Mouse (Mus musculus): ENCODE measurements around the gene Atf3. TPM values are rescaled to one million over a fixed set of nuclear protein-coding genes. Genes with fewer than 3 reads are reported as not detected.
A peak's percentile ranks its signal among the peaks of the same experiment; 100 is the strongest.

Gene Atf3
- under 1 TPM; 0.27 to 0.73 TPM for total RNA-seq (2021)
- long read RNA-seq = 0 reads

GRCm38 (mm10) chr1:191217939-191218338 is at the start of gene Atf3:
Gene Atf3, minus strand, starts transcription at chr1:191218039.
- no peak for DNase-seq (ENCODE audit: low spot score in 2 of 2)

GRCm38 (mm10) chr1:191267162-191267561 is 49.3 kb upstream of the Atf3 start:
- no peak for DNase-seq (ENCODE audit: low spot score in 2 of 2)

- DNase-seq (ENCODE audit: low spot score in 2 of 2) = no peak
Measured at GRCm38 (mm10) chr1:191263471-191263870, 45.6 kb upstream of the Atf3 start.

- no peak for DNase-seq (ENCODE audit: low spot score in 2 of 2)
Measured at GRCm38 (mm10) chr1:191261861-191262260, 44.0 kb upstream of the Atf3 start.

DNA sequence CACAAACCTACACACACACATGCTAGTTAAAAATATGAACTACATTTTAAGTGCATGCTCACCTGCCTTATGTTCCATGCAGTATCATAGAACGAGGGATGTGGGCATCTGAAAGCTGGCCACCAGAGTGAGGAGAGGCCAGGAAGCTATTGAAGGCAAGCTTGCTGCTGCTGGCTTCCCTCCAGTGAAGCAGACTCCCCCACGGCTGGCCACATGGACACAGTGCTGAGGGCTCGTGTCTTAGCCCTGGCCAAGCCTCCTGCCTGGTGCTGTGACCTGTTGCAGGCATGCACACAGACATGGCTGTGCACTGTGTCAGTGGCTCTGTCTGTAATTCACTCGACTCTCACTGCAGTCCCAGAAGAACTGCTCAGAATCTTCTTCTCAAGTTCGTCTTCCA is 41.8 kb upstream of the Atf3 start:
- DNase-seq (ENCODE audit: low spot score in 2 of 2) = no peak

GRCm38 (mm10) chr1:191259121-191259520 is 41.3 kb upstream of the Atf3 start:
- no peak for DNase-seq (ENCODE audit: low spot score in 2 of 2)

DNA sequence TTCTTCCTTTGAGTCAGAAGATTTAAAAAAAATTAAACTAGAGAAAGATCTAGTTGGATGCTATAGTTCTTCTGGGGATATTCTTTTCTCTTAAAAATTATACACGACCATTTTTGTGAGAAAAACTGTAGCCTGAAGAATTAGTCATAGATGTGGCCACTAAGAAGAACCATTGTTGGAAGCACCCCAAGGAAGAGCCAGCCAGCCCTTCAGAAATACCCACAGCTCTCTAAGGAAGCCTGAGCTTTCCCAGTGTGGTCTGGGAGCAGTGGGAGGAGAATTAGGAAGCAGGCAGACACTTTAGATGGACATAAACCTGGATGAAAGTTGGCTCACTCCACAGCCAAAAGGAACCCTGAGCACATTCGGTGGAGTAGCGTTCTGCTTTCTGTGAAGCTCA is 40.7 kb upstream of the Atf3 start:
- DNase-seq (ENCODE audit: low spot score in 2 of 2) = no peak

GRCm38 (mm10) chr1:191257981-191258380 is 40.1 kb upstream of the Atf3 start:
- DNase-seq (ENCODE audit: low spot score in 2 of 2) = no peak

- no peak for DNase-seq (ENCODE audit: low spot score in 2 of 2)
Measured at GRCm38 (mm10) chr1:191257351-191257771, 39.5 kb upstream of the Atf3 start.

GRCm38 (mm10) chr1:191256566-191257350 is 38.9 kb upstream of the Atf3 start:
- DNase-seq (ENCODE audit: low spot score in 2 of 2) = no peak

DNA sequence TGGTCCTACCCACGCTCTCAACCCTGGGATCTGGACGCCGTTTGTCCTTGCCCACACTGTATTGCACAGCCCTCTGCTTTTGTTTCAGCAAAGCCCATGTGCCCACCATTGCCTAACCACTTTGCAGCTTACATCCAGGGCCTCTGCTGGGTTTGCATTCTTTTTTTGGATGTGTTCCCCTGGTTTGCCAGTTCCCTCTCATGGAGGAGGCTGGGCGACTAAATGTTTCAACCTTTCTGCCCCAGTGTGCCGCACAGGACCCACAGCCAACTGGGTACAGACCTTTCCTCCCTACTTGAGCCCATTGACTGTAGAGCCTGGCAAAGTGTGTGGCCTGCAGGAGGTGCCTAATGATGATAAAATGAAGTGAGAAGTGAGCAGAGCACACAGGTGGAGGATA is 38.3 kb upstream of the Atf3 start:
- DNase-seq (ENCODE audit: low spot score in 2 of 2) = no peak

GRCm38 (mm10) chr1:191254448-191254847 is 36.6 kb upstream of the Atf3 start:
- DNase-seq (ENCODE audit: low spot score in 2 of 2) = peak in 1 of 2 experiments; percentile 15

DNA sequence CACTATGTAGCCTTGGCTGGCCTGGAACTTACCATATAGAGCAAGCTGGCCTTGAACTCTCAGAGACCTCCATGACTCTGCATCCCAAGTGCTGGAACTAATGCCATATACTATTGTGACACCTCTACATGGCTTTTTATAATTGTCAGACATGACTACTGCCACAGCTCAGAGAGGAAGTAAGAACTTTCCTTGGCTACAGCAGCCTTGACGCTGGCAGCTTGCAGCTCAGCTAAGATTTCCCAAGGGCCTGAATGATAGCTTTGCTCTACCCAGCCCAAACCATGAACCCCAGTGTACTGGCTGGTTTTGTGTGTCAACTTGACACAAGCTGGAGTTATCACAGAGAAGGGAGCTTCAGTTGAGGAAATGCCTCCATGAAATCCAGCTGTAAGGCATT is 35.8 kb upstream of the Atf3 start:
- DNase-seq (ENCODE audit: low spot score in 2 of 2) = no peak

GRCm38 (mm10) chr1:191249975-191250374 is 32.1 kb upstream of the Atf3 start:
- DNase-seq (ENCODE audit: low spot score in 2 of 2) = no peak

GRCm38 (mm10) chr1:191248423-191248822 is 30.6 kb upstream of the Atf3 start:
- no peak for DNase-seq (ENCODE audit: low spot score in 2 of 2)

DNA sequence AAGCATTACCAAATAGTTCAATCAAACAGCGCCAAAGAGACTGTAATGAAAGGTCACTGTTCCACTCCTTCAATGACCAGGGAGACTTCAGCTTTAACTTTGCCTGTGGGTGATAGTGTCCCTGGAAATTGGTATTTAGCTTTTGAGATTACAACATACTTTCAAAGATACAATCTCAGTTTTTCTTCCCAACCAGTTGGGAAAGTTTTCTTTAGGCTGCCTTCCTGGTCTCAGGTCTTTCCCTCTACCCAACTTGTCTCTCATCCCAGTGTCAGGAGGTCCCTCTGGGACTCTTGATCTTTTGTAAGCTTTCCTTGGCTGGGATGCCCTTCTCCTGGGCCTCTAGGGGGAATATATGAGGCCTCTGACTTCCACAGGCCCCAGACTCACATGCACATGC is 29.7 kb upstream of the Atf3 start:
- DNase-seq (ENCODE audit: low spot score in 2 of 2) = no peak

DNA sequence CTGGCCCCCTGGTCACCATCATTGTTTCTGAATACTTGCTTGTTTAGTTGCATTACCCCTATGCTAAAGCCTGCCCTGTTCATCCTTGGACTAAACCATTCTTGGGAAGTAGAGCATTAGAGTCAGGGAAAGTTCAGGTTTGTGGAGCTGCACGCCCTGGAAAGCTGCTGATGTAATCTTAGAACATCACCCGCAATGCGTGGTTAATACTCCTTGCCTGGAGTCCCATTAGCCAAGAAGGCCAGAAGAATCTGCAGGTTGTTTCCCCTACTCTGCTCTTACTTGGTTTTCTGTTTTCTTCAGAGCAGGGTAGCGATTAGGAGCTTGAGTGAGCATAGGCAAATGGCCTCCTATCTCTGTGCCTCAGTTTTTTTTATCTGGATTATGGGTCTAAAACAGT is 26.0 kb upstream of the Atf3 start:
- DNase-seq (ENCODE audit: low spot score in 2 of 2) = no peak

GRCm38 (mm10) chr1:191242065-191242698 is 24.3 kb upstream of the Atf3 start:
- no peak for DNase-seq (ENCODE audit: low spot score in 2 of 2)

DNA sequence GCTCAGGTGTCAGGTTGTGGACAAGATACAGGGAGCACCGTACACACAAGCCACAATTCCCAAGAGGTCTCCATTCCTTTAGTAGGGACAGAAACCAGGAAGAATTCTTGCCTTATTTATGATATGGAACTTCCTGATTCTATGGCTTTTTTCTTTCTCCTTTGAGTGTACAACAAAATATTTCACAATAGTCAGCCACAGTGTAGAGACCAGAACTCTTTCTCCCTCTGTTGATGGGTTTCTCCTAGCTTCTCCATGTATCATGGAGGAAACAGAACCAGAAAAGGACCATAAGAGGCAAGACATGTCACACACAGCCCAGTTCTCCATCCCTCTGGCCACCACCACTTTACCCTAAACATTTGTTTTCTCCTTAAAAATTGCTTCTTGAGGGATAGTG is 23.7 kb upstream of the Atf3 start:
- DNase-seq (ENCODE audit: low spot score in 2 of 2) = no peak

DNA sequence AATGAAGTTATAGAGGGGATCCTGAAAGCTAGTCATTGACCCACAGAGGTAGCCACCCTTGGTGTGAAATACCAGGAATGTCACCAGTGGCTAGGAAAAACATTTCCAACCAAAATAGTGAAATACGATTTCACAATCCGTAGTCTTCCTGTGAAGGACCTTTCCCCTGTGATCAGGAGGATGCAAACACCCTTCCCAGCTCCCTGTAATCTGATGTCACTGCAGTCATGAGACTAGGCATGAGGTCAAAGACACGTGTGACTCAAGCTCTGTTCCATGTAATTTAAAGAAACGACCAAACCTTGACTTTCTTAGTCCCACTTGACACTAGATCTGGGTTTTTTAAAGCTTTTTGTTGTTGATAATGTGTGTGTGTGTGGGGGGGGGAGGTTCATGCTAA is 21.8 kb upstream of the Atf3 start:
- DNase-seq (ENCODE audit: low spot score in 2 of 2) = no peak

- no peak for DNase-seq (ENCODE audit: low spot score in 2 of 2)
Measured at GRCm38 (mm10) chr1:191235788-191236542, 18.1 kb upstream of the Atf3 start.

- no peak for DNase-seq (ENCODE audit: low spot score in 2 of 2)
Measured at GRCm38 (mm10) chr1:191234837-191235236, 17.0 kb upstream of the Atf3 start.

Data from layer of hippocampus, postnatal 10 days (tissue).